Mouse (Mus musculus) small intestine, adult 2 months (tissue): ENCODE data around the gene Ptdss2. TPM values are rescaled to one million over a fixed set of nuclear protein-coding genes. Genes with fewer than 3 reads are reported as not detected.

Source experiments
- H3K27ac ChIP-seq: fragments of 200-500 bp; 2 replicates; pipeline ENCODE4 v1.5.1; 2012; ENCODE audit warnings: low read depth, low read length, control low read depth, inconsistent platforms; ENCODE audit not compliant: insufficient read depth
- H3K27me3 ChIP-seq: fragments of 200-500 bp; 2 replicates; pipeline ENCODE4 v1.6.1; 2012; ENCODE audit warnings: mild to moderate bottlenecking, moderate library complexity, low read length, inconsistent platforms; ENCODE audit not compliant: control insufficient read depth, insufficient read depth
- H3K36me3 ChIP-seq: fragments of 200-500 bp; 2 replicates; pipeline ENCODE4 v1.6.1; 2012; ENCODE audit warnings: mild to moderate bottlenecking, low read length, control low read depth, inconsistent platforms; ENCODE audit not compliant: control insufficient read depth, insufficient read depth
- H3K4me1 ChIP-seq: fragments of 200-500 bp; 2 replicates; pipeline ENCODE4 v1.6.1; 2012; ENCODE audit warnings: low read length, inconsistent platforms, mixed read lengths; ENCODE audit not compliant: control insufficient read depth, insufficient read depth, insufficient read length
- H3K4me3 ChIP-seq: fragments of 200-500 bp; 2 replicates; pipeline ENCODE4 v1.5.1; 2012; ENCODE audit warnings: low read depth, mild to moderate bottlenecking, control low read depth, inconsistent platforms, low read length, moderate library complexity
- CTCF ChIP-seq: fragments of 200-500 bp; IDR thresholded peaks from 2 replicates; pipeline ENCODE4 v1.5.1; 2012; ENCODE audit warnings: low read depth, mild to moderate bottlenecking, control low read depth, inconsistent platforms, low read length, moderate library complexity, mixed read lengths; ENCODE audit not compliant: insufficient replicate concordance, insufficient read length; ENCODE audit errors: extremely low read depth
- POLR2A ChIP-seq: fragments of 200-500 bp; IDR thresholded peaks from 2 replicates; pipeline ENCODE4 v1.6.1; 2012; ENCODE audit warnings: low read depth, mild to moderate bottlenecking, control low read depth, inconsistent platforms, low read length, moderate library complexity
- WGBS: fragments of 180-500 bp; shearing (Covaris S2); methylation state at CpG from one replicate; pipeline ENCODE4 v1.1.7; 2018; 5-methylcytosine and 5-hydroxymethylcytosine counted together
- polyA plus RNA-seq: library from polyadenylated mRNA; depleted of rRNA; stranded (reverse); fragments of >200 nt; gene quantifications from 2 replicates; pipeline ENCODE4 v1.2.3, GENCODE M21; 2012

Gene Ptdss2
- polyA plus RNA-seq, 1 experiment = 26.3 TPM

- Histone ChIP-seq H3K27me3 (no peaks in the 10 kb centered on the region), H3K4me3 (peak overlapping the region; percentile 75), H3K27ac (peak overlapping the region; percentile 95), H3K4me1 (peaks cover 15% of the 10 kb centered on the region; the same call in 1 of the 2 replicates), H3K36me3 (no peaks in the 10 kb centered on the region)
- WGBS = under 1% methylated on average over 29 of the region's 29 CpGs
- TF ChIP-seq CTCF (no peak), POLR2A (peak; percentile 66)
Observed at GRCm38 (mm10) chr7:141122689-141123516, 721 bp downstream of the Ptdss2 start.

- no peaks in the 10 kb centered on the region for H3K27me3 ChIP-seq
- TF ChIP-seq CTCF (no peak), POLR2A (no peak; the same call in 1 of the 2 replicates)
- H3K27ac ChIP-seq = peak overlapping the region; percentile 85
- 5% methylated on average over 15 of the region's 15 CpGs for WGBS
- H3K4me3 ChIP-seq = peak overlapping the region; percentile 75
- H3K36me3 ChIP-seq = no peaks in the 10 kb centered on the region
- H3K4me1 ChIP-seq = peaks cover 12% of the 10 kb centered on the region; the same call in 1 of the 2 replicates
Observed at GRCm38 (mm10) chr7:141123517-141123856, 1.3 kb downstream of the Ptdss2 start.

GRCm38 (mm10) chr7:141131024-141131820 is 9.0 kb downstream of the Ptdss2 start:
- H3K27me3 ChIP-seq = no peaks in the 10 kb centered on the region
- under 1% methylated on average over 59 of the region's 59 CpGs for WGBS
- H3K4me1 ChIP-seq = peaks cover 9% of the 10 kb centered on the region; the same call in 1 of the 2 replicates
- H3K4me3 ChIP-seq = peak overlapping the region; percentile 77
- H3K36me3 ChIP-seq = peaks cover 9% of the 10 kb centered on the region; the same call in 1 of the 2 replicates
- H3K27ac ChIP-seq = no peak overlapping the region
- TF ChIP-seq POLR2A (no peak), CTCF (no peak)

- H3K4me3 ChIP-seq = peak overlapping the region; percentile 77
- peaks cover 14% of the 10 kb centered on the region for H3K36me3 ChIP-seq
- no peaks in the 10 kb centered on the region for H3K27me3 ChIP-seq
- H3K27ac ChIP-seq = no peak overlapping the region
- H3K4me1 ChIP-seq = peaks cover 9% of the 10 kb centered on the region; the same call in 1 of the 2 replicates
- 58% methylated on average over 12 of the region's 12 CpGs for WGBS
- TF ChIP-seq CTCF (no peak), POLR2A (no peak)
Observed at GRCm38 (mm10) chr7:141131904-141132755, 9.9 kb downstream of the Ptdss2 start.

- TF ChIP-seq CTCF (no peak), POLR2A (no peak)
- Histone ChIP-seq H3K4me1 (no peaks in the 10 kb centered on the region), H3K4me3 (no peak overlapping the region), H3K27me3 (no peaks in the 10 kb centered on the region), H3K36me3 (peaks cover 28% of the 10 kb centered on the region), H3K27ac (no peak overlapping the region)
- WGBS = 93% methylated on average over 4 of the region's 4 CpGs
Observed at GRCm38 (mm10) chr7:141141326-141141725, 19.1 kb downstream of the Ptdss2 start.

GRCm38 (mm10) chr7:141143112-141143511 is 20.9 kb downstream of the Ptdss2 start:
- WGBS = 47% methylated on average over 5 of the region's 5 CpGs
- TF ChIP-seq POLR2A (no peak), CTCF (peak; percentile 57; the same call in 1 of the 2 replicates)
- Histone ChIP-seq H3K4me3 (no peak overlapping the region), H3K36me3 (peaks cover 18% of the 10 kb centered on the region), H3K27me3 (no peaks in the 10 kb centered on the region), H3K27ac (no peak overlapping the region), H3K4me1 (no peaks in the 10 kb centered on the region)

GRCm38 (mm10) chr7:141143861-141144260 is 21.7 kb downstream of the Ptdss2 start:
- H3K27me3 ChIP-seq = no peaks in the 10 kb centered on the region
- no peak overlapping the region for H3K27ac ChIP-seq
- 87% methylated on average over 2 of the region's 2 CpGs for WGBS
- no peak overlapping the region for H3K4me3 ChIP-seq
- TF ChIP-seq CTCF (no peak), POLR2A (no peak)
- H3K4me1 ChIP-seq = no peaks in the 10 kb centered on the region
- peaks cover 19% of the 10 kb centered on the region for H3K36me3 ChIP-seq
